Mouse (Mus musculus): ENCODE measurements at regions not wholly inside any gene's neighbourhood (a gene's known extent, or its start where the extent isn't known, plus 50 kb on each side); places are given as distances from the start of the nearest gene placed in this dataset.
A peak's percentile ranks its signal among the peaks of the same experiment; 100 is the strongest.
"Not testable (repeated sequence)": the region's sequence is repeated elsewhere in the genome, so short reads cannot be mapped to it uniquely, and the experiment has no call there.

- DNase-seq (ENCODE audit: extremely low spot score, low spot score), result no peak
- H3K27ac ChIP-seq, result peak overlapping the region; percentile 74
- H3K4me3 ChIP-seq, result no peak overlapping the region
- no peaks in the 10 kb centered on the region for H3K36me3 ChIP-seq (replicated peaks)
- peaks cover 56% of the 10 kb centered on the region for H3K4me1 ChIP-seq
- H3K9me3 ChIP-seq, result peaks cover 7% of the 10 kb centered on the region; the same call in 1 of the 2 replicates
- no peaks in the 10 kb centered on the region for H3K27me3 ChIP-seq (ENCODE audit: poor library complexity, severe bottlenecking)
- WGBS, result 91% methylated on average over 9 of the region's 9 CpGs
These were observed 136.7 kb upstream of the Ubl3 start for GRCm38 (mm10) chr5:148689297-148689696.

GRCm38 (mm10) chr5:148688501-148688900 is 135.9 kb upstream of the Ubl3 start:
- Histone ChIP-seq H3K4me1 (peaks cover 48% of the 10 kb centered on the region), H3K9me3 (peaks cover 7% of the 10 kb centered on the region; the same call in 1 of the 2 replicates), H3K4me3 (no peak overlapping the region), H3K36me3 (replicated peaks) (no peaks in the 10 kb centered on the region), H3K27me3 (ENCODE audit: poor library complexity, severe bottlenecking) (no peaks in the 10 kb centered on the region), H3K27ac (peak overlapping the region; percentile 74; the same call in 1 of the 2 replicates)
- WGBS, result 83% methylated on average over 8 of the region's 8 CpGs
- no peak for DNase-seq (ENCODE audit: extremely low spot score, low spot score)

GRCm38 (mm10) chr5:148687827-148688226 is 135.2 kb upstream of the Ubl3 start:
- Histone ChIP-seq H3K36me3 (replicated peaks) (no peaks in the 10 kb centered on the region), H3K27ac (no peak overlapping the region), H3K4me1 (peaks cover 41% of the 10 kb centered on the region), H3K9me3 (peaks cover 7% of the 10 kb centered on the region; the same call in 1 of the 2 replicates), H3K27me3 (ENCODE audit: poor library complexity, severe bottlenecking) (no peaks in the 10 kb centered on the region), H3K4me3 (no peak overlapping the region)
- WGBS, result 86% methylated on average over 3 of the region's 3 CpGs
- no peak for DNase-seq (ENCODE audit: extremely low spot score, low spot score)

GRCm38 (mm10) chr5:148684216-148684615 is 131.6 kb upstream of the Ubl3 start:
- 92% methylated on average over 11 of the region's 11 CpGs for WGBS
- H3K4me1 ChIP-seq, result peaks cover 13% of the 10 kb centered on the region
- no peak for DNase-seq (ENCODE audit: extremely low spot score, low spot score)
- no peaks in the 10 kb centered on the region for H3K36me3 ChIP-seq (replicated peaks)
- H3K27ac ChIP-seq, result no peak overlapping the region
- H3K4me3 ChIP-seq, result no peak overlapping the region
- no peaks in the 10 kb centered on the region for H3K27me3 ChIP-seq (ENCODE audit: poor library complexity, severe bottlenecking)
- H3K9me3 ChIP-seq, result peaks cover 7% of the 10 kb centered on the region; the same call in 1 of the 2 replicates

GRCm38 (mm10) chr5:148682553-148682952 is 130.0 kb upstream of the Ubl3 start:
- H3K36me3 ChIP-seq (replicated peaks), result no peaks in the 10 kb centered on the region
- no peaks in the 10 kb centered on the region for H3K27me3 ChIP-seq (ENCODE audit: poor library complexity, severe bottlenecking)
- no peaks in the 10 kb centered on the region for H3K4me1 ChIP-seq
- WGBS, result 96% methylated on average over 6 of the region's 6 CpGs
- no peak overlapping the region for H3K4me3 ChIP-seq
- H3K27ac ChIP-seq, result no peak overlapping the region
- H3K9me3 ChIP-seq, result peaks cover 7% of the 10 kb centered on the region; the same call in 1 of the 2 replicates
- no peak for DNase-seq (ENCODE audit: extremely low spot score, low spot score)

- Histone ChIP-seq H3K27ac (no peak overlapping the region), H3K27me3 (ENCODE audit: poor library complexity, severe bottlenecking) (no peaks in the 10 kb centered on the region)
- 85% methylated on average over 5 of the region's 5 CpGs for WGBS
These were observed 127.8 kb upstream of the Ubl3 start for GRCm38 (mm10) chr5:148680341-148680740.

GRCm38 (mm10) chr5:148679586-148679985 is 127.0 kb upstream of the Ubl3 start:
- Histone ChIP-seq H3K4me3 (no peak overlapping the region), H3K9me3 (no peaks in the 10 kb centered on the region), H3K36me3 (replicated peaks) (no peaks in the 10 kb centered on the region), H3K27me3 (ENCODE audit: poor library complexity, severe bottlenecking) (no peaks in the 10 kb centered on the region), H3K4me1 (no peaks in the 10 kb centered on the region), H3K27ac (no peak overlapping the region)
- no peak for DNase-seq (ENCODE audit: extremely low spot score, low spot score)
- WGBS, result 87% methylated on average over 4 of the region's 4 CpGs

More at GRCm38 (mm10) chr5:148680341-148680740, 127.8 kb upstream of the Ubl3 start:
- H3K4me1 ChIP-seq, result no peaks in the 10 kb centered on the region
- H3K36me3 ChIP-seq (replicated peaks), result no peaks in the 10 kb centered on the region
- DNase-seq (ENCODE audit: extremely low spot score, low spot score), result no peak
- no peak overlapping the region for H3K4me3 ChIP-seq
- H3K9me3 ChIP-seq, result peaks cover 5% of the 10 kb centered on the region; the same call in 1 of the 2 replicates

GRCm38 (mm10) chr5:148678285-148678937 is 125.8 kb upstream of the Ubl3 start:
- not testable (repeated sequence) for H3K36me3 ChIP-seq (replicated peaks); H3K27me3 ChIP-seq (ENCODE audit: poor library complexity, severe bottlenecking); DNase-seq (ENCODE audit: extremely low spot score, low spot score); H3K9me3 ChIP-seq; H3K4me1 ChIP-seq; H3K4me3 ChIP-seq; H3K27ac ChIP-seq
- 95% methylated on average over 12 of the region's 12 CpGs for WGBS

- no peaks in the 10 kb centered on the region for H3K36me3 ChIP-seq (replicated peaks)
- no peaks in the 10 kb centered on the region for H3K4me1 ChIP-seq
- 87% methylated on average over 12 of the region's 12 CpGs for WGBS
These were observed 121.7 kb upstream of the Ubl3 start for GRCm38 (mm10) chr5:148674281-148674680.

GRCm38 (mm10) chr5:148662281-148662741 is 109.7 kb upstream of the Ubl3 start:
- WGBS, result 89% methylated on average over 15 of the region's 15 CpGs
- Histone ChIP-seq H3K27ac (no peak overlapping the region), H3K9me3 (peaks cover 9% of the 10 kb centered on the region), H3K4me1 (no peaks in the 10 kb centered on the region), H3K4me3 (no peak overlapping the region), H3K36me3 (replicated peaks) (no peaks in the 10 kb centered on the region), H3K27me3 (ENCODE audit: poor library complexity, severe bottlenecking) (no peaks in the 10 kb centered on the region)
- no peak for DNase-seq (ENCODE audit: extremely low spot score, low spot score)

More at GRCm38 (mm10) chr5:148674281-148674680, 121.7 kb upstream of the Ubl3 start:
- H3K27me3 ChIP-seq (ENCODE audit: poor library complexity, severe bottlenecking), result no peaks in the 10 kb centered on the region
- no peak overlapping the region for H3K27ac ChIP-seq
- no peak overlapping the region for H3K4me3 ChIP-seq
- no peak for DNase-seq (ENCODE audit: extremely low spot score, low spot score)
- peaks cover 7% of the 10 kb centered on the region; the same call in 1 of the 2 replicates for H3K9me3 ChIP-seq

GRCm38 (mm10) chr5:148661120-148661519 is 108.5 kb upstream of the Ubl3 start:
- no peaks in the 10 kb centered on the region for H3K36me3 ChIP-seq (replicated peaks)
- H3K9me3 ChIP-seq, result peaks cover 9% of the 10 kb centered on the region
- WGBS, result 84% methylated on average over 4 of the region's 4 CpGs
- H3K27ac ChIP-seq, result no peak overlapping the region
- no peak for DNase-seq (ENCODE audit: extremely low spot score, low spot score)
- H3K4me3 ChIP-seq, result no peak overlapping the region
- no peaks in the 10 kb centered on the region for H3K27me3 ChIP-seq (ENCODE audit: poor library complexity, severe bottlenecking)
- no peaks in the 10 kb centered on the region for H3K4me1 ChIP-seq

- no peaks in the 10 kb centered on the region for H3K36me3 ChIP-seq (replicated peaks)
- H3K4me3 ChIP-seq, result no peak overlapping the region
- 78% methylated on average over 4 of the region's 4 CpGs for WGBS
- H3K9me3 ChIP-seq, result peaks cover 9% of the 10 kb centered on the region
- H3K27ac ChIP-seq, result no peak overlapping the region
- no peak for DNase-seq (ENCODE audit: extremely low spot score, low spot score)
- no peaks in the 10 kb centered on the region for H3K27me3 ChIP-seq (ENCODE audit: poor library complexity, severe bottlenecking)
- H3K4me1 ChIP-seq, result peaks cover 2% of the 10 kb centered on the region
These were observed 105.5 kb upstream of the Ubl3 start for GRCm38 (mm10) chr5:148657936-148658640.
